Mouse (Mus musculus): ENCODE results near the gene Gm20696.

The Gm20696 gene

DNA sequence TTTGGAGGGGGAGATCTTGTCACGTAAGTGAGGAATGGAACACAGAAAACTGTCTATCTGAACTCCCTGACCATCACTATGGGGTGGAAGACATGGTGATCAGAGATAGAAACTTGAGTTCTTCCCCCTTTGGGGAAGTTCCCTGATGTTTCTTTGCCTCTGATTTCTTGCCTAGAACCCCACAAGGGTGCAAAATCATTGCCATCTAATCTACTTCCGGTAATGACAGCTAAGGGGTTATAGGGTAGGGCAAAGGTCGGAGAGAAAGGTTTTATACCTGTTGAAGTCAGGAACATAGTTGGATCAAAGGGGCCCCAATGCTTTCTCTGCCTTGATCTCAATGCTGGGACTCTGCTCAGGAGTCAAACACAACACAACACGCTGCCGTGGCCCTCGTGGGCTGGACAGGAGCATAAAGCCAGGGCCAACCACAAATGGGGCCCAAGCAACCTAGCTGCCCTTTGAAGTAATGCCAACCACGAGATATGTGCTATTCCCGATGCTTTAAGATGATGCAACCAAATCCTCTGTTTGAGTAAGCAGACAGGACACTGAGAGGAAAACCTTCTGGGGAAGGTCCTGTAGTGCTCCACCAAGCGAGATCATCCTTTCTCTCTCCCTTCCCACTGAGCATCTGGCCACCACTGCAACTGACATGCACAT is 307.4 kb downstream of the Gm20696 start:
- no peak for DNase-seq (ENCODE audit: low spot score)

DNA sequence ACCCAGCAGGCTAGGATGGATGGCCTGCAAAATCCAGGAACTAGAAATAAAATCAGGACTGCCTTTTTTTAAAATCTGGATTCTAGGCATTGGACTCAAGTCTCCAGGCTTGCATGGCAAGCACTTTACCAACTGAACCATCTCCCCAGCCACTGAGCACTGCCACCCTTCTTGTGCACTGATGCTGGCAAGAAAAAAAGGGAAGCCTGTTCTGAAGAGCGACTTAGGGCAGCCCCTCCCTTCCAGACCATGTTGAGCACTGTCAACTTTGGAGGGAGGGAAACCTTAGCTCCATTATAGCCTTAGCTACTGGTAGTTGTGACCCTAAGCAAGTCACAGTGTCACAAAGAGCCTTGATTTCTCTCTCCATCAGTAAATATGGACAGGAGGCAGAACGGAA is 308.7 kb downstream of the Gm20696 start:
- no peak for DNase-seq (ENCODE audit: low spot score)

DNA sequence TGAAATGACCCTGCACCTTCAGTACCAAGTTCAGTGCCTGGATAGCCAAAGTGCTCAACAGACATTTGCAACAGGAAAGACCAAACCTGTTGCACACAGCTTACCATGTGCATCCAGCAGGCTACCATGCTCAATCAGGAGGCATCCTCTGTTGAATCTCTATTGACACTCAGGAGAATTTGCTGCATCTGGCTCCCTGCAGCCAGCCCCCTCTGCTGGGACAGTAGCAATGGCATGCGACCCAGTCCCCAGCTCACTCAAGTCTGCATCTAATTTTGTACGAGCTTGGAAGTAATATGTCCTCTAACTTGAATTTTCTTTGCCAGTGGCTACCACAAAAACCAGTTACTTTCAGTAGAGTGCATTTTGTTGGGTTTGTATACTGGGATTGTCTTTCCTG is 312.3 kb downstream of the Gm20696 start:
- no peak for DNase-seq (ENCODE audit: low spot score)

DNA sequence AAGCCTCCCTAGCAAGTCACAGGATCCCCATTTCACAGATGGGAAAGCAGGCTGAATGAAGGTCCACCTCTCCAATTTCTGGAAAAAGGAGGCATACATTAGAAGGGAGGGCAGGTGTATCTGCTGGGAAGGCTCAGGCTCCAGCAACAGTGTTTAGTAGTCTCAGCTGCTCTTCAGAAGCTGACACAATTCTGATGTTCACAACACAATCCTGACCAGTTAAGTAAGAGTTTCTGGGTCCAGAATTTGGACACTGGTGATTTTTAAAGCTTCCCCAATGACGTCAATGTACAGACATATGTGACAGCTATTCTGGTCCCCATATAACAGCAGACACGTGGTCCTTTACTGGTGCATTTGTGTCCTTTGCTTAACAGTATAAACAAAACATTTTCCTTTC is 313.2 kb downstream of the Gm20696 start:
- DNase-seq (ENCODE audit: low spot score), result no peak

DNA sequence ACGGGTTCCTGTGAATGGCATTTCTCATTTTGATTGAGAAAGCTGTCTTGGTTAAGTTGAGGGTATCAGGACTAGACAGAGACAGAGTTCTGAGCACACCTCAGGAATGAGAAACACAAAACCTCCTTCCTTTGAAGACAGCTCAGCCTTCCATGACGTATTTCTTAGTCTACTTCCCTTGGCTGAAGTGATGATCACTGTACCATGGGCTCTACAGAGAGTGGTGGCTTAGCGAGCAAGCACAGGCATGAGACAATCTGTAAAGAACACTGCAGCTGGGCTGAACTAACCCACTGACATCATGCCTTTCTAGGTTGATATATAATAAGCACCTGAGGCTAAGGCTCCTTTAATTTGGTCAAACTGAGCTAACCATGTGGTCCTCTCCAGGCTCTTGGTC is 316.0 kb downstream of the Gm20696 start:
- DNase-seq (ENCODE audit: low spot score), result no peak

DNA sequence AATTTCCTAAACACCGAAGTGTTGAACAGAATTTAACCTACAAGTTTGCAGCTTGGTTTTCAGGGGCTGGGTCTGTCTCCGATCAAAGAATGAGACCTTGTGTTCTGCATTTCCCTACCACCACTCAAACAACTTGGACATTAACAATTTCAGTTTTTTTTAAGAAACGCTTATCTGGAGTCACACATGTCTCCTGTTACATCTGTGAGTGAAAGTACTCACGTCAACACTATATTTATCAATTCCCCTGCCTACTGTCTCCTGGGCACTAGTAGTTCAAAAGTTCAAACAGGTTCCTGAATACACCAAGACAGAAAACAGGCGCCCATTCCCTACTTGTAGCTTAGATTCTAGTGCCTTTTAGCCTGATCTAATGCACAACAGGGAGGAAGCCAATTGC is 316.4 kb downstream of the Gm20696 start:
- DNase-seq (ENCODE audit: low spot score), result no peak

DNA sequence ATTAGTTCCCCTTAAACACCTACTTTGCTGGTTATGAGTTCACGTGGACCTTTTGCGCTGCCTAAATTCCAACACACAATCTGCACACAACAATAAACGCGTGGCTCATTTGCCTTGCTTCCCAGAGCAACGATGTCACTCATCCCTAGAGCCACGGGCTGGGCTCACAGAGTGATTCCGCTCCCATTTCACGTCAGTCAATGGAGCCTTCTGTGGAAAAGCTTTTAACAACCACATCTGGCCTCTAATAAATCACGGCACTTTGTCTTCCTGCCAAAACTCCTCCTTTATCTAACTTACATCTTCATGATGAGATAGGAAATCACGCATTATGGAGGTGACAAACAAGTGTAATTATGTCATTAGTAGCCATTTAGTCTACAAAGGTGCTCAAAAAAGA is 318.8 kb downstream of the Gm20696 start:
- DNase-seq (ENCODE audit: low spot score), result no peak

DNA sequence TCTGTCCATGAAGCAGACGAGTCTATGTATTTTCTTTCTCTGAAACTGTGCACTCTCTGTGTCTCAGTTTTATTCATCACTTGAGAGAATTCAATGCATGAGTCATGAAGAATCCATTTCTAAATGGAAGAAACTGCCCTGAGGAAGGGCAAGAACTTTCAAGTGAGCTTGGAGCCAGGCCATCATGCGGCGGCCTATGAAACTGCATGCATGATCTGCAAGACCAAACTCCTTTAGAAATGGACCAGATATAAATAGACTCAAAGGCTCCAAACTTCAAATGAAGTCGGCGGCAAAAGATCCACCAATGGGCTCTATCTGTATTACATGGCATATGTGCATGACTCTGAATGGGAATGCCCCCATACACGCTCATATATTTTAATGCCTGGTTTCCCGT is 321.6 kb downstream of the Gm20696 start:
- no peak for DNase-seq (ENCODE audit: low spot score)

DNA sequence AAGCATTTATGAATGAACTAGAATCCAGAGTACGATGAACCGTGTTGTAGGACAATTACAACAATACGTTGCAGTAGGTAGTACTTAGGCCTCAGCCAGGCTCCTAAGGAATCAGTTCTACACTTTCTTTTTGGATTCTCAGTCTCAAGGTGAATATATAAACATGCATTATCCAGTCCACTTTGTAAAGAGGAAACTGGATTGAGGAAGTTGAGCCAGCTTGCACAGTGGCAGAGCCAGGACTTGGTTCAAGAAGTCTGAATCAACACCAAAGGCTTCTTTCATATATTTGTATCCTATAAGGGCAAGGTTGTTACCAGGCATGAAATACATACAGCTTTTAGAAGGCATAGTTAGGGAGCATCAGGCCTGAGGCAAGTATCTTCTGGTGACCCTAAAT is 322.2 kb downstream of the Gm20696 start:
- DNase-seq (ENCODE audit: low spot score), result no peak

DNA sequence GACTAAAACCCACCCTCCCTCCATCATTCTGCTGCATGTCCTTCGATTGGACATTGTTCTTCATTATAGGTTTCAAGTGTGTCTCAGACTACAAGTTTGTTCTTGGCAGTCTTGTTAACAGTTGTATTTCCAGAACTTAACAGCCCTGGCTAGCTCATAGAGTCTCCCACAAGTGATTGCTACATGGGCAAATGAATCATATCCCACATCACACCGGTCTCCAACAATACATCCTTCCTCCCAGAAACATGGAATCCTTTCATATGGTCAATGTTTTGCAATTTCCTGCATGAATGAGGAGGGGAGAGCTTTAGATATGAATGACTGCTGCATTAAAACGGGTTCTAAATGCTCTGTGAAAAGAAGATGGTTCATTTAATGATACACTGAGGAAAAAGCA is 322.8 kb downstream of the Gm20696 start:
- DNase-seq (ENCODE audit: low spot score), result no peak

DNA sequence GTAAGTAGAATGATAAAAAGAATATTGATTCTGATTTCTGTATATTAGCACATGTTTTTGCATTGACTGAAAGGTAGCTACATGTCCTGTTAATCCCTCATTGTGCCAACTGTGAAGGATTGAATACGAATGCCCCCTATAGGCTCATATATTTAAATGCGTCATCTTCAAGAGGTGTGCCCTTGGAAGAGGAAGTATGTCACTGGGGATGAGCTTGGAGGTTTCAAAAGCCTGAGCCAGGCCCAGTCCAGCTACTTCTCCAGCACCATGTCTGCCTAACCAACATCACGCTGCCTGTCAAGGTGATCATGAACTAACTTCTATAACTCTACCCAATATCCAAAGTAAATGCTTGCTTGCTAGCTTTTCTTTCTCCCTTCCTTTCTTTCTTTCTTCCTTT is 324.2 kb downstream of the Gm20696 start:
- no peak for DNase-seq (ENCODE audit: low spot score)

DNA sequence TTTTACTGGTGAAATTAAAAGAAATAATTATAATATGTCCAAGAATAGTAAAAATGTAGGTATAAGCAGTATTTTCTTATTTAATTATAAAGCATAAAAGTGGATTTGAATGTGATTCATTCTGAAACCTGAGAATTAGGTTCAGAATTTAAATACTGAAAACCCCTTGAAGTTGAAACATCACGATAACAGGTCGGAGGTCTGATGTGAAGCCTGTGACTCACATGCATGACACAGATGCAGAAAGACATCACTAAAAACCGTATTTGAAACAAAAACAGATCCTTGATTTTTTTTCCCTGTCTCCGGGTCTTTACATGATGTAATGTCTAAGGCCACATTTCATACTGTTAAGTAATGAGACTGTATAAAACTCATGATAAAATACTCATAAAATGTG is 325.7 kb downstream of the Gm20696 start:
- no peak for DNase-seq (ENCODE audit: low spot score)

DNA sequence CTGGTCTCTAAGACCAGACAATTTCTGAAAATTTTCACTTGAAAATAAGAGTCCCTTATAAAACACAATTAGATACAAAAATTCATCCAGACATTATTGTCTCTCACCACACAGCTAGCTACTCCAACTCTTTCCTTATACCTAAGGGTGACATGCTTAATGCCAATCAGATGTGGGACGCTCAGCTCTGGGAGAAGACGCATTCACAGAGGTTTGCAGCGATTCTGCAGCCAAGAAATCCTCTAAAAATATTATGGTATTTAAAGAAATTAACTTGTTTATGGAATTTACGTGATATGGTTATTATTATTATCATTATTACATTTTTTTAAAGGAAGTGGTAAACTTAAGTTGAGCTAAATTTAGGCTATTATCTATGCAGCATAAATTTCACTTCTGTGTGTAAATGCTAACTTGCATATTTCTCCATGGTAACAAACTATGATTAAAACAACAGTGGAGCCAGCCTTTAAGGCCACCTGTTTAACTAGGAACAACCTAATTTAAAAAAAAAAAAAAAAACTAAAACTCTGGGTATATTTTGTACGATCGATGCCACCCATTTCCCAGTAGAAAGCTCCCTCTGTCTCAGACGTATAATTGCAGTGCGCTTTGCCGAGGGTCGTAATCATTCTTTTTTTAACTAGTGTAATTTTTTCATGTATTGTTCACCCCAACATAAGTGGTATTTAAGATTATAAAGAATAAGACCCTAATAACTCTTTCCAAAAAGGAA is 326.4 kb downstream of the Gm20696 start:
- DNase-seq (ENCODE audit: low spot score), result no peak

DNA sequence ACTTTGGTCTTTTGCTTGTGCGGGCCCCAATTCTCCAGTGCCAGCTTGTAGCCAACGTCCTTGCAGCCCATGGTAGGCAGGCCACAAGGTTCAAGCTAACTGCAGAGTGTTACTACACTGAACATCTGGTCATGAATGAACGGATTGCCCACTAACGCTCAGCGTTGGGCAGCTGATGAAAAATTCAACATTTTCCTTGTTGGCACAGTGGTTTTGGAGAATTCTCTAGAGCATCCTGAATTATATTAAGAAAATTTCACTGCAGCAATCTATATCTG is 327.3 kb downstream of the Gm20696 start:
- DNase-seq (ENCODE audit: low spot score), result no peak

DNA sequence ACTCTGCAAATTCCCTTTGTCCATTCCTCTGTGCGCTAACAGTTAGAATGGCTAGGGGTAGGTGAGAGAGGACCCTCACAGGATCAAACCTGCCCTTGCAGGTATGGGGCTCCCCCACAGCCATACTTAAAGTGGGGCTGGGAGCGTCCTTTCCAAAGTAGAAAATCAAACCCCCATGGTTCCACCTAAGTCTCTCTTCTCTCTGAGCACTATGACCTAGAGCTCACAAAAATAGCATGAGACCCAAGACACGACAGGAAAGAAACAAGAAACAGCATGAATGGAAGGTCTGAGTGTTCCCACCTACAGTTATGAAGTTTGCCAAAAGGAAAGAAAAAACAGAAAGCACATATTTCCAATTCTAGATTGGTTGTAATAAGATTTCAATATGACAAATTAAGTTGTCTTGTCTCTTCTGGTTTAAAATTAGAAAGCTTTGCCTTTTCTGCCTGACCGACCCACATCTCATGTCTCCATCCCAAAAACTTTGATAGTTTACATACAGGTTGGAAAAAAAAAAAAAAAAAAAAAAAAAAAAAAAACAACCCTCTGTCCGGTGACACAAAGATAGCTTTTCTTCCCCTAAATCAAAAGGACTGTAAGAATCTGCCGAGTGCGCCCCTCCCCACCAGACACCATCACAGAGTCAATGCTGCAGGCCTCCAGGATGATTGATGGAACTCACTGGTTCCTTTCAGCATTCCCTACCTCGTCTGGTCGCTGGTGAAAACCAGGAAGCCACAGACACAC is 327.8 kb downstream of the Gm20696 start:
- no peak for DNase-seq (ENCODE audit: low spot score)

DNA sequence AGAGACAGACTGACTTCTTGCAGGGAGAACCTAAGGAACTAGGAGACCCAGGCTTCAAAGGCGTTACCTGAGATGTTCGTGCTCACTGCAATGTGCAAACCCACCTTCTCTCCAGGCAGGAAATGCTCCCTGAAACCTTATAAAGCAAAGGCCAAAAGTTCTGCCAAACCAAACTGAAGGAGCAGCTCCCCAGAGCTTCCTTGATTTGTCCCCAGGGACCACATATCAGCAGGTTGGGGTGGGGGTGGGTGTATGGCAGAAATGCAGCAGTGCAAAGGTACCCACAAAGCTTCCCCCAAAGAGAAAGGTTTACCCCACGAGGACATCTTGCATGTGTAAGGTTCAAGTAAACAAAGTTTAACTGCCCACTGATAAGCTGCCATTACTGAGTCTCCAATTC is 328.4 kb downstream of the Gm20696 start:
- no peak for DNase-seq (ENCODE audit: low spot score)

DNA sequence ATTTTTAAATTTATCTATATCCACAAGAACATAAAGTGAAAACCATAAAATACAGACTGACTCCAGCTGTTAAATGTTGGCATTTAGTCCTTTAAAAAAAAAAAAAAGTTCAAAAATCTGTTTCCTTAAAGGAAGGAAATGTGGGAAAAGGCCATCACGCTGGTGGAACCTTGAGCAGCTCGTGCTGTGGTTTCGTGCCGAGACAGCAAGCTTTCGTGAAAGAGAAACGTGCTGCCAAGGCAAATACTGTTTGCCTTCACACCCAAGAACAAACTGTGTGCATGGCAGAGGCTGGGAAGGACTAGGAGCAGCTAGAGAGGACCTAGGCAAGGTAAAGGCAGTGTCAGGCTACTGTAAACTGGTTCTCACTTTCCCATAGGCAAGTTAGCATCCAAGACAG is 329.0 kb downstream of the Gm20696 start:
- no peak for DNase-seq (ENCODE audit: low spot score)

DNA sequence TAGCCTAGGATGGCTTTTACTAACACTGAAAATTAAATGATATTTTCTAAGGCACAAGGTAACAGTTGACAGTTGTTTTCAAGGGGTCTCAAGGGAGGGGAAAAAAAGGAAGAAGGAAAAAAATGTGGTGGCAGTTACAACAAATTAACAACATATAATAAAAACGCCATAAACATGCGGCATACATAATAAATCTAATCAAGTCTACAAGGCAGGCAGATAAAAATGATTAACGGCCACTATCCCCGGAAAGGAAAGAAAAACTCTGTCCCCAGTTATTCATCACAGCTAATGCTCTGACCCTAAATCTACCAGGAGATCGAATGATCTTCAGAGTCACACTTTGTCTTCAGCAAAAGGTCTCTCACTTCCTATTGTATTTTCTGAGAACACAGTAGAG is 330.4 kb downstream of the Gm20696 start:
- DNase-seq (ENCODE audit: low spot score), result no peak

DNA sequence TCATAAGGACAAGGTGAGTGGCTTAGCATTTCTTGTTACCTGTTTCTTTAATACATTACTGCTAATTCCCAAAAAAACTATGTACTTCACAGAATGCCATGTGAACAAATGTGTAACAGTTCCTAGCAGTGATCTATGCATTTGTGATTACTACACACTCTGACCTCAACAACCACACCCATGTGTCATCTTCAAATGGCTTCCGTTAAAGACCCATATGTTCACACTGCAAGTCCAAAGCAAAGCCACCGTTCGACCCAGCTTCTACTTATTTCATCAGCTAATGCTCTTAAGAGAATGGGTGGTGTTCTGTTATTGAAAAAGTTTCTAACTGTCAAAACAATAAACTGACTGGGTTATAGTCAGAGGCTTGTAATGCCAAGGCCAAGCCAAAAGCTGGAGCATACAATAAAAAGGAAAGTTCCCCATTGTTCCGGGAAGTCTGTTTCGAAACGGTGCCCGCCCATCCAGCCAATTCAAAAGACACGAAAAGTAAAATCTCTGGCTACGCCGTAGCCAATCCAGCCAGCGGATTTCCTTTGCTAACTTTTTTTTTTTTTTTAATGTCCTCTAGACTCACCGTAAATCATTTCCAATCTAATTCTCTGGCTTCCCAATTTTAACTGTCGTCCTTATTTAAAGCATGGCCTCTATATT is 331.3 kb downstream of the Gm20696 start:
- DNase-seq (ENCODE audit: low spot score), result no peak

DNA sequence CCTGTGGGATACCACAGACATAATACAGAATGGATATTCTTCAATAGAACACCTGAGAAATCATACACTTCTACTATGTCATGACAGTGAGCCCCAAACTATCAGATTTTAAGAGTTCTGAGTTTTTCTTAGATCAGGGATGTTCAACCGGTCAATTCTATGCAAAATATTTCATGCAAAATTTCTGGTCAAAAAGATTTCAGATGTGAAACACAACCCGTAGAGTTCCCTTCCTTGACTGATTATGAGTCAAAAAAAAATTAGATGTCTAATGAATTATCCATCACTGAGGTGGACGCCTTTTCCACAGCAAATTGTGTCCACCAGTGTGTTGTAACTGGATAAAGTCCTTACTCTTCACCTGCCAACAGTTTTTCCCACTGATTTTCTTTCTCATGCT is 332.3 kb downstream of the Gm20696 start:
- no peak for DNase-seq (ENCODE audit: low spot score)

DNA sequence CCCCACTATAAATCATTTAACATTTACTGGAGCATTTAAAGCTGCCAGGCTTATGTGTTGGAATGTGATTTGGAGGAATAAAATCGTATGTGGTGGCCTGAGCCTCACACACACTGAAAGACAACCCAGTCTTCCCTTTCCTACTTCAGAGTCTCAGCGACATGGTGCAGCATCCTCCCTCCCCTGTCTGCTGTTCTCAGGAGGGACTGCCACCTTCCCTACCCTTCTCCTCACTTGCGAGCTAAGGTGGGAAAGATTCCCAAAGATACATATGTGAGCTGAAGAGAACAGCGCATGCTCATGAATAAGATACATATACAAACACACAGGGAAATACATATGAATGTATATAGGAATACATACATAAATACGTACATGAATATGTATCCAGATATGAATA is 333.5 kb downstream of the Gm20696 start:
- no peak for DNase-seq (ENCODE audit: low spot score)

DNA sequence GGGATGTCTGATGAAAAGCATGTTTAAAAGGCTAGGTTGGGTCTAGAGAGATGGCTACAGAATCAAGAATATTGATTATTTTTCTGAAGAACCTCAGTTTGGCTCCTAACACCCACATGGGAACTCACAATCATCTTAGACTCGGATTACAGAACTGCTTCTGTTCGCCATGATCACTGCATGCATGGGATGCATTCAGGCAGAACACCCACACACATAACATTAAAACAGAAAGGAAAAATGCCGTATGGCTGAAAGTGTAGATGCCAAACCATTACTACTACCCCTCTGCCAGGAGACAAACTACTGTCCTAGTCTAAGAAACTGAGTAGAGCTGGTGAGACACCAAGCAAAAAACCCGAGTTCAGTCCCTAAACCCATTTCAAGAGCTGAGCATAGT is 336.4 kb downstream of the Gm20696 start:
- no peak for DNase-seq (ENCODE audit: low spot score)

DNA sequence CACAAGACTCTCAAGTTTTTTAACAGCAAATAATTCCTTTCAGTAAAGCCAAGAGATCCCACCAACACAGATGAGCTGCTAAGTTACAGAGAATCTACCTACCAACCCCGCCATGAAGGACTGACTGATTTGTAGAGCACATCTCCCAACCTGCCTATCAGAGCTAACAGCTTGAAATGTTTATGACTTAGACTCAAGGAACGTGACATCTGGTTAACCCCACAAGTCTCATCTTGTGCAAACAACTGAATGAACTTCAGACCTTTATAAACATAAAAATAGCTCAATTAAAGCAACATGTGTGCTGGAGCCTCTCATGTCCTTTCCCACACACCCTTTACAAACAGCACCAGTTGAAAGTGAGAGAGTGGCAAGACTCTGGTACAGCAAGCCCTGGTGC is 338.0 kb downstream of the Gm20696 start:
- DNase-seq (ENCODE audit: low spot score), result no peak

Measured in ovary, postnatal 10 days (tissue).